ENCODE assay signal across 8 mouse cellular contexts in the genomic region with DNA sequence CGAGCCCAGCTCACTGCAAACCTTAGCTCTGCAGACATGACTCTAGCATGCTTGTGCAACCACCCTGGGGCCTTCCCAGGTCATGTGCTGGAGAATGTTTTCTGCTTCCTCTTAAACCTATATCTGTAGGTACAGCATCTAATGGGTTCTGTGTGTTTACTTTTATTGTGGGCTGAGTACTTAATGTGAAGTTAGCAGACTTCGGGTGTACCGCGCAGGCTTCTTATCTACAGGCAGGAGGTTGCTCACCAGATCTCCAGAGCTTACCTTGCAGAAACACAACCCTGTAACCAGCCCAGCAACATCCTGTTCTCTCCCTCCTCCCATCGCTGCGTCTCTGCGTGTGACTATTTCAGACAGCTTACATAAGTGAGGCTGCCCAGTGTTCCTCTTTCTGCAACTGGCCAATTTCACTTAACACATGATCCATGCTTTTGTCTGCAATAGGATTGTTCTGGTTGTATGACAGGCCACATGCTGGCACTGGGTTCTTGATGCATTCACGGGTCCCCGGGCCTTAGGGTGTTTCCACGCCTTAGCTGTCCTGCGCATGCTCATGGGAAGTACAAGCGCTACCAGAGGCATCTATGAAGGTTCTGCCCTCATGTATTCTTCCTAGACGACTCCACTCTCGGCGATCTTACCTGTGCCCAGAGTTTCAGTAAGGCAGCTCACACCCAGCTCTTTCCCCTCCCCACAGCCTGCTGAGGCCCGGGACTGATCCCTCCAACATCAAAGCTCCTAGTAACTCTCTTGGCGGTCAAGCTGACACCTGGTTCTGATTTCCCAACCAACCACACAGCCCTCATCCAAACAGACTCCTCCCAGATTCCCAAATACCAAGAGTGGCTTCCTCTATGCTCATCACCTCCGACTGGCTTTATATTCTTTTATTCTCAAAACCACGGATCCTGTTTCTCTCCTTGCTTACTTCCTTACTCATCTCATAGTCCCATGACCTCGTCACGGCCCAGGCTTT.
DNase-seq lines count a peak whose midpoint lies in the region; ATAC-seq and TF ChIP-seq lines count a peak whose summit lies in the region.

No protein-coding gene starts in this region.

- TF ChIP-seq CTCF in gastrocnemius, adult 2 months (IDR thresholded peaks at IDR 0.05): no peak
- TF ChIP-seq CTCF in forebrain, postnatal 0 days (IDR thresholded peaks at IDR 0.05; ENCODE audit: low read depth): no peak

- H3K9me3 ChIP-seq in heart, embryonic 14.5 days (ENCODE audit: control insufficient read depth, low read length): no peaks in the 10 kb centered on the region
- H3K9me3 ChIP-seq in forebrain, postnatal 0 days (ENCODE audit: low read length): no peaks in the 10 kb centered on the region
- H3K9me3 ChIP-seq in forebrain, embryonic 14.5 days (replicated peaks; ENCODE audit: control insufficient read depth, low read length): no peaks in the 10 kb centered on the region

- H3K4me3 ChIP-seq in gastrocnemius, adult 2 months: no peak overlapping the region
- no peak overlapping the region for H3K4me3 ChIP-seq in heart, embryonic 14.5 days (ENCODE audit: control insufficient read depth in 1 of 2, insufficient read depth in 1 of 2, low read depth in 1 of 2, low read length in 2 of 2)
- H3K4me3 ChIP-seq in forebrain, postnatal 0 days (ENCODE audit: low read depth, low read length): no peak overlapping the region
- H3K4me3 ChIP-seq in forebrain, embryonic 14.5 days (ENCODE audit: low read depth, low read length): no peak overlapping the region

- 60% methylated on average over 21 of the region's 21 CpGs for WGBS in heart, embryonic 14.5 days
- WGBS in forebrain, postnatal 0 days: 88% methylated on average over 21 of the region's 21 CpGs
- WGBS in forebrain, embryonic 14.5 days: 88% methylated on average over 21 of the region's 21 CpGs

- no peak for ATAC-seq in heart, embryonic 14.5 days (ENCODE audit: insufficient number of reproducible peaks, insufficient read depth, low FRiP score, low read depth)
- ATAC-seq in forebrain, postnatal 0 days: no peak
- ATAC-seq in forebrain, embryonic 14.5 days: no peak

- 0 out of 2 replicates have a peak overlapping the region, but pooled peaks have one; percentile 2 for H3K9ac ChIP-seq in heart, embryonic 14.5 days (ENCODE audit: low read length)
- H3K9ac ChIP-seq in forebrain, postnatal 0 days: no peak overlapping the region
- H3K9ac ChIP-seq in forebrain, embryonic 14.5 days (ENCODE audit: low read length): no peak overlapping the region

- H3K4me1 ChIP-seq in heart, embryonic 14.5 days (ENCODE audit: control insufficient read depth in 2 of 2, insufficient read depth in 2 of 2, low read length in 2 of 2): peaks cover 15 to 31% of the 10 kb centered on the region in 2 experiments
- H3K4me1 ChIP-seq in forebrain, postnatal 0 days (ENCODE audit: insufficient read depth): peaks cover 9% of the 10 kb centered on the region; the same call in 1 of the 2 replicates
- peaks cover 3% of the 10 kb centered on the region; the same call in 1 of the 2 replicates for H3K4me1 ChIP-seq in forebrain, embryonic 14.5 days (ENCODE audit: control insufficient read depth, insufficient read depth, low read length)

- peak overlapping the region; percentile 46 for H3K27ac ChIP-seq in gastrocnemius, adult 2 months
- peak overlapping the region; percentile 27 to 29; a peak in 3 of 4 replicates for H3K27ac ChIP-seq in heart, embryonic 14.5 days (replicated peaks in 1 of 2; ENCODE audit: control insufficient read depth in 1 of 2, insufficient read depth in 1 of 2, low read depth in 2 of 2, low read length in 2 of 2)
- H3K27ac ChIP-seq in forebrain, postnatal 0 days (ENCODE audit: low read depth, low read length): no peak overlapping the region
- no peak overlapping the region for H3K27ac ChIP-seq in forebrain, embryonic 14.5 days (ENCODE audit: low read depth, low read length)

- intact Hi-C loops in gastrocnemius, adult 2 months (cut with DNase I): no loop called here

- no peaks in the 10 kb centered on the region for H3K27me3 ChIP-seq in heart, embryonic 14.5 days (ENCODE audit: control insufficient read depth, insufficient read depth, low read length)
- no peaks in the 10 kb centered on the region for H3K27me3 ChIP-seq in forebrain, postnatal 0 days (ENCODE audit: insufficient read depth, low read length)
- no peaks in the 10 kb centered on the region for H3K27me3 ChIP-seq in forebrain, embryonic 14.5 days (replicated peaks; ENCODE audit: control insufficient read depth, insufficient read depth, low read length)

- no peak for DNase-seq in gastrocnemius, adult 2 months
- no peak for DNase-seq in gastrocnemius, postnatal 10 days
- peak; percentile 85 for DNase-seq in CD4-positive helper T cell, adult 2 months (ENCODE audit: low read depth, low spot score)
- DNase-seq in lung, postnatal 36 days: peak; percentile 73
- DNase-seq in thymus, postnatal 25 days: peak; percentile 73
- no peak for DNase-seq in forebrain, postnatal 0 days
- no peak for DNase-seq in forebrain, embryonic 14.5 days (ENCODE audit: low spot score)

- no peak overlapping the region for H3K4me2 ChIP-seq in heart, embryonic 14.5 days (ENCODE audit: low read length)
- H3K4me2 ChIP-seq in forebrain, postnatal 0 days (ENCODE audit: low read depth): no peak overlapping the region
- no peak overlapping the region for H3K4me2 ChIP-seq in forebrain, embryonic 14.5 days (ENCODE audit: low read length)

- H3K36me3 ChIP-seq in heart, embryonic 14.5 days (ENCODE audit: control insufficient read depth, insufficient read depth, low read length): no peaks in the 10 kb centered on the region
- H3K36me3 ChIP-seq in forebrain, postnatal 0 days (ENCODE audit: insufficient read depth): no peaks in the 10 kb centered on the region
- no peaks in the 10 kb centered on the region for H3K36me3 ChIP-seq in forebrain, embryonic 14.5 days (ENCODE audit: control insufficient read depth, insufficient read depth, low read length)

Comparison
In these comparisons a context has a peak if more than half of its experiments do, and no peak if none do; other contexts are left out.
1. DNase-seq: peak in CD4-positive helper T cell, adult 2 months (single experiment), lung, postnatal 36 days (single experiment) and thymus, postnatal 25 days (single experiment); none in gastrocnemius, adult 2 months (single experiment), gastrocnemius, postnatal 10 days (single experiment), forebrain, postnatal 0 days (single experiment) and forebrain, embryonic 14.5 days (single experiment).
2. H3K27ac ChIP-seq: peak in gastrocnemius, adult 2 months (single experiment) and heart, embryonic 14.5 days (2 of 2); none in forebrain, postnatal 0 days (single experiment) and forebrain, embryonic 14.5 days (single experiment).